Comparison of ENCODE assay signal across 20 mouse cellular contexts in genomic region chr2:114249440-114249839, GRCm38 (mm10). TPM values are rescaled to one million over a fixed set of nuclear protein-coding genes. Genes with fewer than 3 reads are reported as not detected.
DNase-seq lines count a peak whose midpoint lies in the region; ATAC-seq and TF ChIP-seq lines count a peak whose summit lies in the region.
"Had no signal": no experiment of that assay in that cellular context is flagged by ENCODE, and none has a peak within 500 bp of the region (broad histone marks: within the 10 kb centered on the region; RNA-seq: fewer than 3 reads in every experiment).

No protein-coding gene starts in this region.

- no peaks in the 10 kb centered on the region for H3K36me3 ChIP-seq in heart, embryonic 10.5 days
- no peaks in the 10 kb centered on the region for H3K36me3 ChIP-seq in intestine, embryonic 14.5 days (ENCODE audit: control insufficient read depth, insufficient read depth, low read length)
- no peaks in the 10 kb centered on the region for H3K36me3 ChIP-seq in intestine, postnatal 0 days (ENCODE audit: control insufficient read depth, insufficient read depth)
- H3K36me3 ChIP-seq in liver, postnatal 0 days (replicated peaks; ENCODE audit: insufficient read depth, low read length): no peaks in the 10 kb centered on the region
- H3K36me3 ChIP-seq: forebrain, embryonic 12.5 days; hindbrain, embryonic 10.5 days; limb, embryonic 12.5 days; liver, embryonic 13.5 days; midbrain, embryonic 15.5 days; stomach, embryonic 15.5 days had no signal

- H3K9me3 ChIP-seq in heart, embryonic 10.5 days: no peaks in the 10 kb centered on the region
- H3K9me3 ChIP-seq in intestine, embryonic 14.5 days (ENCODE audit: control insufficient read depth, low read length): no peaks in the 10 kb centered on the region
- no peaks in the 10 kb centered on the region for H3K9me3 ChIP-seq in intestine, postnatal 0 days (ENCODE audit: control insufficient read depth)
- H3K9me3 ChIP-seq in liver, postnatal 0 days (ENCODE audit: low read length): no peaks in the 10 kb centered on the region
- H3K9me3 ChIP-seq: forebrain, embryonic 12.5 days; hindbrain, embryonic 10.5 days; limb, embryonic 12.5 days; liver, embryonic 13.5 days; midbrain, embryonic 15.5 days; stomach, embryonic 15.5 days had no signal

- H3K9ac ChIP-seq in intestine, embryonic 14.5 days (ENCODE audit: low read length): no peak overlapping the region
- no peak overlapping the region for H3K9ac ChIP-seq in intestine, postnatal 0 days (ENCODE audit: low read depth, low read length)
- no peak overlapping the region for H3K9ac ChIP-seq in liver, postnatal 0 days (replicated peaks)
- H3K9ac ChIP-seq: forebrain, embryonic 12.5 days; limb, embryonic 12.5 days; liver, embryonic 13.5 days; midbrain, embryonic 15.5 days; stomach, embryonic 15.5 days had no signal

- peak overlapping the region; percentile 10; the same call in 1 of the 2 replicates for H3K4me3 ChIP-seq in heart, embryonic 10.5 days
- H3K4me3 ChIP-seq in intestine, embryonic 14.5 days (ENCODE audit: low read depth, low read length): no peak overlapping the region
- no peak overlapping the region for H3K4me3 ChIP-seq in intestine, postnatal 0 days (ENCODE audit: low read depth, low read length)
- H3K4me3 ChIP-seq in liver, postnatal 0 days (ENCODE audit: low read depth, low read length): no peak overlapping the region
- H3K4me3 ChIP-seq: forebrain, embryonic 12.5 days; hindbrain, embryonic 10.5 days; limb, embryonic 12.5 days; liver, embryonic 13.5 days; megakaryocyte, embryonic 14.5 days; midbrain, embryonic 15.5 days; stomach, embryonic 15.5 days had no signal

- peak overlapping the region; percentile 7; the same call in 1 of the 2 replicates for H3K4me2 ChIP-seq in intestine, embryonic 14.5 days (ENCODE audit: low read length)
- no peak overlapping the region for H3K4me2 ChIP-seq in intestine, postnatal 0 days (replicated peaks; ENCODE audit: low read depth)
- H3K4me2 ChIP-seq in liver, postnatal 0 days (ENCODE audit: low read depth, low read length): no peak overlapping the region
- H3K4me2 ChIP-seq: forebrain, embryonic 12.5 days; limb, embryonic 12.5 days; liver, embryonic 13.5 days; midbrain, embryonic 15.5 days; stomach, embryonic 15.5 days had no signal

- no peak for ATAC-seq in intestine, embryonic 14.5 days (replicated peaks; ENCODE audit: low FRiP score, low TSS enrichment, low read depth)
- ATAC-seq in intestine, postnatal 0 days: no peak
- no peak for ATAC-seq in liver, postnatal 0 days
- ATAC-seq: midbrain, embryonic 15.5 days had no signal

- no peak for TF ChIP-seq EP300 in liver, postnatal 0 days (IDR thresholded peaks at IDR 0.05; ENCODE audit: low read depth)

- 25% methylated on average over 6 of the region's 6 CpGs for WGBS in heart, embryonic 10.5 days
- 25% methylated on average over 6 of the region's 6 CpGs for WGBS in intestine, embryonic 14.5 days
- WGBS in intestine, postnatal 0 days: 49% methylated on average over 6 of the region's 6 CpGs
- WGBS in liver, postnatal 0 days (ENCODE audit: insufficient replicate concordance): 64% methylated on average over 6 of the region's 6 CpGs

- H3K27ac ChIP-seq in heart, embryonic 10.5 days: peak overlapping the region; percentile 63; the same call in 1 of the 2 replicates
- peak overlapping the region; percentile 18; the same call in 1 of the 2 replicates for H3K27ac ChIP-seq in intestine, embryonic 14.5 days (ENCODE audit: low read depth)
- no peak overlapping the region for H3K27ac ChIP-seq in intestine, postnatal 0 days (ENCODE audit: low read depth, low read length)
- no peak overlapping the region for H3K27ac ChIP-seq in liver, postnatal 0 days (ENCODE audit: low read depth)
- H3K27ac ChIP-seq: forebrain, embryonic 12.5 days; hindbrain, embryonic 10.5 days; limb, embryonic 12.5 days; liver, embryonic 13.5 days; midbrain, embryonic 15.5 days; stomach, embryonic 15.5 days had no signal

- no peak for DNase-seq in heart, embryonic 10.5 days (ENCODE audit: low spot score)
- DNase-seq in heart, postnatal 4 days: no peak
- no peak for DNase-seq in intestine, embryonic 14.5 days (ENCODE audit: low spot score)
- peak; percentile 71 to 75 for DNase-seq in right cerebral cortex, postnatal 10 days (ENCODE audit: low spot score in 2 of 2)
- no peak for DNase-seq in right cerebral cortex, postnatal 25 days
- DNase-seq in telencephalon, adult 2 months (ENCODE audit: low read depth, low spot score): peak; percentile 55
- DNase-seq in liver, postnatal 0 days: no peak
- DNase-seq: adrenal gland, adult 2 months; cerebellum, adult 11-12 months; cerebellum, postnatal 36 days; gastrocnemius, postnatal 14 days; liver, embryonic 13.5 days had no signal

- no peak for TF ChIP-seq CTCF in intestine, postnatal 0 days (IDR thresholded peaks at IDR 0.05; ENCODE audit: low read depth)
- no peak for TF ChIP-seq CTCF in liver, postnatal 0 days (IDR thresholded peaks at IDR 0.05; ENCODE audit: low read depth)

- peaks cover 3% of the 10 kb centered on the region; the same call in 1 of the 2 replicates for H3K4me1 ChIP-seq in heart, embryonic 10.5 days
- H3K4me1 ChIP-seq in intestine, embryonic 14.5 days (replicated peaks; ENCODE audit: control insufficient read depth, insufficient read depth, low read length): no peaks in the 10 kb centered on the region
- H3K4me1 ChIP-seq in intestine, postnatal 0 days (replicated peaks; ENCODE audit: control insufficient read depth, insufficient read depth, low read length): no peaks in the 10 kb centered on the region
- no peaks in the 10 kb centered on the region for H3K4me1 ChIP-seq in liver, postnatal 0 days (ENCODE audit: insufficient read depth)
- H3K4me1 ChIP-seq: forebrain, embryonic 12.5 days; hindbrain, embryonic 10.5 days; limb, embryonic 12.5 days; liver, embryonic 13.5 days; megakaryocyte, embryonic 14.5 days; midbrain, embryonic 15.5 days; stomach, embryonic 15.5 days had no signal

- H3K27me3 ChIP-seq in heart, embryonic 10.5 days (ENCODE audit: insufficient read depth, poor library complexity, severe bottlenecking): no peaks in the 10 kb centered on the region
- H3K27me3 ChIP-seq in intestine, embryonic 14.5 days (replicated peaks; ENCODE audit: control insufficient read depth, insufficient read depth, low read length): no peaks in the 10 kb centered on the region
- no peaks in the 10 kb centered on the region for H3K27me3 ChIP-seq in intestine, postnatal 0 days (replicated peaks; ENCODE audit: control insufficient read depth, insufficient read depth, low read length)
- no peaks in the 10 kb centered on the region for H3K27me3 ChIP-seq in liver, postnatal 0 days (ENCODE audit: insufficient read depth, low read length)
- H3K27me3 ChIP-seq: CH12.LX; forebrain, embryonic 12.5 days; liver, embryonic 13.5 days; megakaryocyte, embryonic 14.5 days; midbrain, embryonic 15.5 days; stomach, embryonic 15.5 days had no signal

RNA-seq across cellular contexts. Expression of gene Zfp770, which starts 48.2 kb away (rescaled TPM):
- polyA plus RNA-seq in heart, embryonic 10.5 days (2016; fragmentation: Nextera tagmentation; extraction: Ambion mirVana): 2.8 and 3.2 TPM in 2 replicates
- total RNA-seq in heart, postnatal 4 days (2021): 10 to 100 TPM; 14.7 to 15.5 TPM
- polyA plus RNA-seq in intestine, embryonic 14.5 days (2014; fragmentation: Nextera tagmentation; extraction: Ambion mirVana): 5.5 and 6.2 TPM in 2 replicates
- 2.2 and 2.6 TPM in 2 replicates for polyA plus RNA-seq in intestine, postnatal 0 days (2015; fragmentation: Nextera tagmentation; extraction: Ambion mirVana)
- polyA plus RNA-seq in liver, postnatal 0 days (2015; fragmentation: Nextera tagmentation; extraction: Ambion mirVana): 1.6 and 1.7 TPM in 2 replicates

Comparison
In these comparisons a context has a peak if more than half of its experiments do, and no peak if none do; other contexts are left out.
1. DNase-seq: peak in right cerebral cortex, postnatal 10 days (2 of 2) and telencephalon, adult 2 months (single experiment); none in heart, embryonic 10.5 days (single experiment), heart, postnatal 4 days (single experiment), intestine, embryonic 14.5 days (single experiment), right cerebral cortex, postnatal 25 days (single experiment) and liver, postnatal 0 days (single experiment).
2. H3K27ac ChIP-seq: peak in heart, embryonic 10.5 days (single experiment) and intestine, embryonic 14.5 days (single experiment); none in intestine, postnatal 0 days (single experiment) and liver, postnatal 0 days (single experiment).